Mouse (Mus musculus) adrenal gland, postnatal 25 days (tissue): Measurements from ENCODE around the gene Tlr13. TPM values are rescaled to one million over a fixed set of nuclear protein-coding genes. Genes with fewer than 3 reads are reported as not detected.

Experiments used
- DNase-seq: peaks from one replicate; pipeline ENCODE4 v3.0.0; 2021; ENCODE audit warnings: mixed read lengths
- long read RNA-seq: library from polyadenylated mRNA; stranded (forward); transcript quantifications from one replicate; pipeline ENCODE4 v2.0.0, GENCODE M21; 2021
- total RNA-seq: library from RNA; stranded (reverse); gene quantifications from 2 replicates; pipeline ENCODE4 v1.2.3, GENCODE M21; 2021

The Tlr13 gene
- 1.1 and 1.3 TPM in 2 replicates for total RNA-seq
- long read RNA-seq, result 0 reads

DNA sequence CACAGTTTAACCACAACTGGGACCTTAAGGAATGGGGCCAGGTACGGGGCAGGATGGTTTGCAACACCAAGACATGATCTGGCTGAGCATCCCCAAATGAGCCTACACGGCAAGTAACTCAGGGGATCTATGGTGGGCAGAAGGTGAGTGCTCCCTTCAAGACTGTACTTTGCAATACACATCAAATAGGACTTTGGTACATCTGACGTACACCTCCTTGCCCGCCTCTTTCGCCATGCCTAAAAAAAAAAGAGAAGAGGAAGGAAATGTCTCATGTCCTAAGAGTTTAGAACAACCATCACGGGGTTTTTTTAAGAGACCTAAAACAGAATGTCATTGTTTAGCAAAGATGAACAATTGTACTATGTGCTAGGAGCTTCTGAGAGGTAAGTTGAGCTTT, at the start of gene Tlr13:
Gene Tlr13, plus strand, starts transcription at position 269 of the 400 bp plus-strand sequence.
- no peak for DNase-seq

DNA sequence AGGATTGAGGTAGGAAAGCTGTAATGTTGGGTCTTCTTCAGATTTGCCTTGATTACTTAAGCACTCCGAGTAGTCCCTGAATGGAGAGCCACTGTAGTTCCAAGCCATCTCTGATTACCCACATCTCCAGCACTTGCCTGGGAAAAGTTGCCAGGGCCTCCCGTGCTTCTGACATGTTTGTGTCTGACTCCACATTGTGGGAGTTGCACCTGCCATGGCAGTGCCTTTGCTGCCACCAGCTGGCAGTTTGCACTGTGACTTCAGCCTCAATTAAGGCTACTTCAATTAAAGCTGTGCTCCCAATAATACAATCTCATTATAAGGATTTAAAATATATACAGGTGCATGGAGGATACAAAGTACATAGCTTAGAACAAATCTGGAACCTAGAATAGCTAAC, 37.5 kb upstream of the Tlr13 start:
- DNase-seq, result peak; percentile 30

DNA sequence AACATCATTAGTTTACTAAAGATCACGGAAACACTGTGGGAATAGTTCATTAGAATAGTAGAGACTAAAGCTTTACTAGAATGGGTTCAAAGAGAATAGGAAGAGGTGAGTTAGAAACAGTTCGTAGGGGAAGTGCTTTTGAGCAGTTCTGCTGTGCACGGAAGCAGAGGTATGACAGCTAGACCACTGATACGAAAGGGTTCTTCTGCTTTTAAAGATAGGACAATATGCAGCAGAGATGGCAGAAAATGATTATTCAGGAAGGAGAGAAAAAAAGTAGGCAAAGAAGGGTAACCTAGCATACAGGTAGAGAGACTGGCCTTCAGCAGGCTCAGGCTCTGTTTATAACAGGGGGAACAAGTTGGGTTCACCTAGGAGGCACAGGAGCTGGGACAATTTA, 29.1 kb upstream of the Tlr13 start:
- no peak for DNase-seq

DNA sequence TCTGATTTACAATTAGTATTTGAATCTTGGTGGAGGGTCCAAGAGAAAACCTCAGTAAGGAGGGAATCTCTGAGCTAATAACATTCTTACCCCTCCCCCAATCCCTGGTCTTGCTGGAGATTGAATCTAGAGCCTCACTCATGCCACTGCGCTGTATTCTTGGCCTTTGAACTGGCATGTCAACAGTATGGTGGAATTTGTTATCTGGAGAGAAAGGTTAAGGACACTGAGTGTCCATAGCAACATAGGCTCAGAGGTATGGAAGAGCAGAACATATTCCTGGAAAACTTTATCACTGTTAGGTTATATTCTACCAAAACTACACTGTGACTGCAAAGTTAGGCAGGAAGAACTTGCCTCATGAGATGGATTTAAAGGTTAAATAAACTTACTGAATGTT, 28.3 kb upstream of the Tlr13 start:
- DNase-seq, result no peak

DNA sequence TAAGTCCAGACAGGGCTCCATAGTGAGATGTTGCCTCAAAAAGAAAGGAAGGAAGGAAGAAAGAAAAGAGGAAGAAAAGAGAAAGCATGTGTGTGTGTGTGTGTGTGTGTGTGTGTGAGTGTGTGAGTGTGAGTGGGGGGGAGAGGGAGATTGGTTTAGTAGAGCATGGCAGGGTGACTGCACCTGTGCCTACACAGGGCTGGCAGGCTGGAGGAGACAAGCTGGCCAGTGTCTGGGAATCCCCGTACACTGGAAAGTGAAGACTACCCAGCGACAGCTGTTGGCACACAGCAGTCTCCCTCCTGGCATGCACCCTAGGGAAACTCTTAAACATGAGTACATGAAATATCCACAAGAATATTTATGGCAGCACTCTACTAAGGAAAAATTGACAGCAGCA, 20.2 kb upstream of the Tlr13 start:
- DNase-seq, result no peak

DNA sequence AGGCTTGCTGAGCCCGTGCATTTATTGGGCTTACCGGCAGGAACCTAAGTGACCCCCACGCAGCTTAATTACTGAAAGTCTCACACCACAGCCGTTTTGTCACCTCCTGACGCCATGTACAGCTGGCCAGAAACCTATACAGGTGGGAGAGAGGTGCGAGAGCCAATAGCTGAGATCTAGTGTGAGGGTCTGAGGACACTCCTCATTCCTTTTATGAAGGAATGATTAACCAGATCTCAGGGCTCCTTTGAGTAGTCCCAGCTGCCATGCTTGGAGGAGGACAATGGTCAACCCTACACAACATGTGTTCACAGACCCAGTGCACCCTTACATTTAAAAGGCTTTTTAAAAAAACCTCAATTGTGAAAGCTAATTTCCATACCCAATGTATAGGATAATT, 14.7 kb upstream of the Tlr13 start:
- DNase-seq, result no peak

DNA sequence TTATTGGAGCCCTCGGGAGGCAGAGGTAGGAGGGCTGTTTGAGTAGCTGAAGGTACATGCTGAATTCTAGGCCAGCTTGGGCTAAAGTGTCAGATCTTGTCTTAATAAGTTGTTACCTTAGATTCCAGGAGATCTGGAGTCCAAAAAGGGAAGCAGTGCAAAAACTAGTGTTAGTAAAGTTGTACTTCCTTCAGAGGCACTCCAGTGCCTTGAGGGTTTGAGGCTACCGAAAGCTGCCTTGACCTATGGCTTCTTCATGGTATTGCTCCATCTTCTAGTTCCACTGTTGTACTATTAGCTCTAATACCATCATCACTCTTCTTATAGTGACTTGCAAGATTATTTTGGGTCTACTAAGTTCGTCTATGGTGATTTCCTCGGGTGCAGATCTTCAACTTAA, 13.1 kb upstream of the Tlr13 start:
- DNase-seq, result no peak

DNA sequence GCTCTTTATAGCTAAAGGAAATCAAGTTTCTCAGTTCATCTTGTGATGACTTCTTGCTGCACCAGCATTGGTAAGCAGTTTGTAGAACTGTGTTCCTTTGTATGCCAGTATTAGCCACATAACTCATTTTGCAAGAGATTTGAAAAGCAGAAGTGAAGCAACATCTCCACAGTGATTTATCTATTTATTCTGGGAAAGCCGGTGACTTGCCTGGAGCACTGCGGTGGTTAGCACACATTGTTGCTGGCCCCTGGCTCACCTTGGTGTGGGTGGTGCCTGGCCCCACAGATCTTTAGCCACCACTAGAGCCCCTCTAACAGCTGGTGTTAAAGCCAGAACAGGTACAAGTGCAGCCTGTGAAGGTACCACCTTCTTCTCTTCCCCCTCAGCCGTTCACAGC, 8.1 kb upstream of the Tlr13 start:
- DNase-seq, result no peak

DNA sequence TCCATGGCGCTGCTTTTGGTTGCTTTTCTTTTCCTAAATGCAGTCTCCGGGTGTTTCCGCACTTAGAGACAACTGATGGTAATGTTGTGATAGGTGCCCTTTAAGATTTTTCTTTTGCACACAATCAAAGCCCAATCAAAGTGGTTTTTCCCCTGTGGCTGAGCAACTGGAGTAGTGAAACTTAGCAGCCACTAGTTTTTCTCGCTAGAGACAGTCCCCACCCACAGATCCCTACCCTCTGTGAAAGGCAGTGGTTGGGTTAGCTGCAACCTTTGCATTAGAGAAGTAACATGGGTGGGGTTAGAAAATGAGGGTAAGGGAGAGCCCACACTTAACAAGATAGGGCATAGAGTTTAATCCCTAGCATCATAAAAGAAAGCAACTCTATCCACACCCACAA, 7.5 kb upstream of the Tlr13 start:
- no peak for DNase-seq

DNA sequence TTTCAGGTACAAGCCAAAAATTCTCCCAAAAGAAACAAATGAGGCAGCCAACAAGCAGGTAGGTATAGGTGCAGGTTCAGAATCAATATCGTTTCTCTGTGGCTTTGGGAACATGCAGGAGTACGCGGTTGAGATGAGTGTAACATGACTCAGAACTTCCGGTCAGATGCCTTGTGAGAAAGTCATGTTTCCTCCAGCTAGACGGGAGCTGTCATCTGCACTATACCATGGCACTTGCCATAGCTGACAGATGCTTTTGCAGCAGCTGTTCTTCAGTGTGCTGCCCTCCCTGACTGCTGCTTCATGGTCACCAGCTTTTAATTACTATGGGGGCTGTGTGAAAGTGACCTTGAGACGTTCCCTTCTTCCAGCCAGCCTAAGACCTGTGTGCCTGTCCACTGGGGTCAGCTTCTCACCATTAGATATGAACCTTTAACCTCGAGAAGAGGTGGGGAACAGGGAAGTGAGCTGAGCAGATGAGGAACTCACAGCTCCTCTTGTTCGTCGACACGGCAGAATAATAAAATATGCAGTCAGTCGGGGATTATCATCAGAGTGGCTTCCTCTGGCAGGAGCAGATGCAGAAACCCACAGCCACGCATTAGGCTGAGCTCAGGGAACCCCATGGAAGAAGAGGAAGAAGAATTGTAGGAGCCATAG, 7.0 kb upstream of the Tlr13 start:
- no peak for DNase-seq

DNA sequence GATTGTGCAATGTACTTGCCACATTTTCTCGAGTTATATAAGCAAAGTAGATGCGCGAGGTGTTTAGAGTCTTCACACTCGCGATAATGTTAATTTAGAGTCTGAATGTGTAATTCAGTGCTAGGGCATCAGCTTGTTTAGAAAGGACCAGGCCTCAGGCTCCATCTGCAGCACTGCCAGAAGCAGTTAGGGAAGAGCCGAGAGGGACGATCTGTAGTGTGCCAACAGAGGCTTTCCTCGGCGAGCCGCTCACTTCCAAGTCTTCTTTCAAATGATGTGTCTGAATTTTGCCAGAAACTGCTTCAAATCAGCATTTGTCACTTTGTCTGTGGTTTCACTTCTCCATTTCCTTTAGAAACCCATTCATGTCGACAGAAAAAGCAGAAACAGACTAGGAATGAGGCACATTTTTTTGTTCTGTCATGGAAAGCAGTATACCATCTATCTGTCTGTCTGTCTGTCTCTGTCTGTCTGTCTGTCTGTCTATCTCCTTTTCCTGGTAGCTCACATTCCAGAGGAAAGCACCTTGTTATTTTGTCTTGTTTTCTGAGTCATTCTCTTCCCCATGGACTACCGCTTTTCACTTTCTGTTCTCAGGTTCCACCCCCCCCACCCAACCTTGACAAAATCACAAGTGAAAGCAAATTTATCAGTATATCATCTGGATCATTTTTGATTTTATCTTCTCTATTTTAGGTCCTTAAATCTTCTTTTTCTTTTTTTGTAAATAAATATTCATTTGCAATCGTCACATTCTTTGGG, 3.5 kb upstream of the Tlr13 start:
- DNase-seq, result no peak

DNA sequence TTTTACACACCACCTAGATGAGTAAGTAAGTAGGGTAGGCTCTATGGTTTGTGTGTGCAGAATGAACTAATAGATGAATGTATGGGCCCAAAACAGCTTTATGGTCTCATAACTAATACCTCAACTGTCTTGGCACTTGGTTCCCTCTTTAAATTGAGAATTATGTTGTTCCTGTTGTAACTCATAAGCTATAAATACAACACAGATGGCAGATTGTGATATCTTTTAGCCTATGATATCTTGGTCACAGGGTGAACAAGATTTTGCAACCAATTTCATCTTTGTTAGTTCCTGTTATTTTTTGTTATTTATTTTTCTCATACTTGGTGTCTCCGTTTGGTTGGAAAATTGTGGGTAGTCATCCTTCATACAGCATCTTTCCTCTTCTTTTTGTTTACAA, 5.2 kb downstream of the Tlr13 start:
- no peak for DNase-seq

DNA sequence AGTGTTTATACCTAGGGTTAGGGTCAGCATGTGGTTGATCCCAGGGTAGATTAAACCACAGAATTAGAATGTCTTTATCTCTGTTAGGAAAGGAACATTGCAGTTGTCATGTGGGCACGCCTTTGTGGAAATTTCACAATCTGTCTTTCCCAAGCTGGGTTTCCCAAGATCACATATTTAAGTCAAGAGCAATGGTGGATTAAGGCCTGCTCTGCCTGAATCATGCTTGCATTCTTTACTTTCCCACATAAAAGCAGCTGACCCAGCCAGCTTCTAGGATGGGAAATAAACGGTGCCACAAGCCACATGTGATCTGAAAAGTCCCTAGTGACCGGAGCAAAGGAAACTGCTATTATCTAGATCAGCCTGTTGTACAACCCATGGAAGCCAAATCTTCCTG, 6.5 kb downstream of the Tlr13 start:
- no peak for DNase-seq

DNA sequence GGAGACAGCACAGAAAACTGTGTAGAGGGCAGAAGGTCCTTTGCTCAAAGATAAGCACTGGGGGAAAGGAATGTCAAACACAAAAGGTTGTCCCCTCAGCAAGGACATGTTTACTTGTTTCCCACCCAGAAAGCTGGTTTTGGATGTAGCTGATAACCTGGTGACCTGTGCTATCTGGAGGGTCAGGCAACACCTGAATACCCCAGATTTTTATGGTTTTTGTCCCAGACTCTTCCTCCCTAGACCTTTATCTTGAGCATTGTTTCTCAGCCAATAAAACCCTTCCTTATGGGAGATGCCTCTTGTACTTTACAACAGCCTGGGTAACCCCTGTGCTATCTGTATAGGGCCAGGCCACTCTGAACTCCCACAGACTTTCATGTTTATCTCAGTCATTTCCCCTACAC, 11.2 kb downstream of the Tlr13 start:
- DNase-seq, result no peak

DNA sequence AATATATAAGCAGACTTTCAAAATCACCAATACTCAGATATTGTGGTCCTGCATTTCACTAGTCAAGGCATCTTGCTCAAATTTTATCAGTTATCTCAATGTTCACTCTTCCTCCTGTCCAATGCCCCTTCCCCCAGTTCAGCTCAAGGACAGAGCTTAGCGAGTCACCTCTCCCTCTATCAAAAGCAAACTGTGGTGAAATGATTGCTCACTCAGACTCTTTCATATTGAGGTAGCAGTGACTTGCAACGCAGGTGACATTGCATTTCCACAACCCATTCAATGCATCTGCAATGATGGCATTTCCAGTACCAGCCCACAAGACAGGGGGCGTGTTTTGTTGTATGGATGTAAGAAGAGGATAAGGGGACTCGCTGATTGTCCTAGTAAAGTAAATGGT, 12.9 kb downstream of the Tlr13 start:
- no peak for DNase-seq

DNA sequence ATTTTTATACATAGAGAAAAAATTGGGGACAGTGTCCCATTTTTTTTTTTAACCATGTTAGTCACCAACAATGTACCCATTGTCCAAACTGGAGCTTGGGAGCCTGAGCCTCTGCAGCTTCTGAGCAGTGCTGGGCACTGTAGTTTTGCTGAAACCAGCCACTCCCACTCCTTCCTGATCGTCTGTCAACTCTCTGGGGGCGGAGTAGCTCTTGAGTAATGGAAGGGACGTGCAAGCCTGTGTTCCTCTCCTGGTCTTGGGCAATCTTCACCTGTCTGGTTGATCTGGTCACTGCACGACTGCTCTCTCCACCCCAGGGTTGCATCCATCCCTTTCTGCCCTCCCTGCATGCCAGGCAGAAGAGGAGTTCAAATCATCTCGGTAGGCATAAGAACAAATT, 21.0 kb downstream of the Tlr13 start:
- no peak for DNase-seq

DNA sequence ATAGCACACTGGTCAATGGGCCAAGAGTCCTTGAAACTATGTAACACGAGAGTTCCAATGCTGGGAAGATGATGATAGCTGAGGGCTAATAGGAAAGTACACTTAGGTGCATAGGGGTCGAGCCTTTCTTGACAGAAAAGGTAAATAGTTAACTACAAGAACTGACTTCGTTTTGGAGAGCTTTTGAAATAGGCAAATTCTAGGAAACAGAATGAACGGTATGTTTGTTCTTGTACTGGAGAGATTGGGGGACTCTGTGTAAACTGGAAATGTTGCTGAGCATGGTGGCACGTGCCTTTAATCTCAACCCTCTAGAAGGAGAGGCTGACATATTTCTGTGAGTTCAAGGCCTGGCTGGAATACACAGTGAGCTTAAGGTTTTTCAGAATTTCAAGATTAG, 21.6 kb downstream of the Tlr13 start:
- no peak for DNase-seq

DNA sequence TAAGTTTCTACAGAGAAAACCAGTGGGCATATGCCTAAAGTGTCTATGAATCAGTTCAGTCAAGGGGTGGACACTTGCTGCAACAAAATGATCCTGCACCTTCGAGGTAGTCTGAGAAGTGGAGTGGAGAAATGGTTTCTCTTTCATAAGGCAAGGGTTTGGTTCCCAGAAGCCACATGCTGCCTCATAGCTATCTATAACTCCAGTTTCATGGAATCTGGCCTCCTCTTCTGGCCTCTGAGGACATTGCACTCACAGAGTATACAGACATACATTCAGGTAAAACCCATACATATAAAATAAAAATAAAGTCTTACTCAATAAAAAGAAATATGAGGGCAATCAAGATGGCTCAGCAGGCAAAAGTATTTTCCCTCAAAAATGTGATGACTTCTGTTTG, 22.1 kb downstream of the Tlr13 start:
- DNase-seq, result no peak

DNA sequence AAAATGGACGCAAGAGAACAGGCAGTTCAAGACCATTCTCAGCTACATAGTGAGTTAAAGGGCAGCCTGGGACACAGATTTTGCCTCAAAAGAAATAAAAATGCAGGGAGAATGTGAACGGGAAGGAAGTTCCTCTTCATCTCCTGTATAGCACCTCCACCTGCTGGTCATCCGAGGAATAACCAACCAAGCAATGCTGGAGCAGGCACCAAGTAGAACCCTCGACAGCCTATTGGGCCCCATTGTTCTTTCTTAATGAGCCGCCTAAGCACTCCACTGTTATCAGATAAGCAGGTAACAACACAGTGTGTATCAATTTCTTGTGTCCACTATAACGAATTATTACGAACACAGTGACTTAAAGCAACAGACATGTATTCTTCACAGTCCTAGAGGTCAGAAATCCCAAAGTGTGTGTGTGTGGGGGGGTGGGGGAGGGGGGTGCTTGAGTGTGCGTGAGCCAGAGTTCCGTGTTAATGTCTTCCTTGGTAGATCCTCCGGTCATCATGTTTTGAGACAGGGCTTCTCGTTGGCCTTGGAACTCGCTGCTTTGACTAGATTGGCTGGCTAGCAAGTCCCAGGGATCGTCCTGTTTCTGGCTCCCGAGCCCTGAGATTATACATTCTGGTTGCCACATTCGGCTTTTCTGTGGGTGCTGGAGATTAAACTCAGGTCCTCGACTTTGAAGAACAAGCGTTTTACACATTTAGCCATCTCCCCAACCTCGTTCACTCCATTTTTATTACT, 28.3 kb downstream of the Tlr13 start:
- DNase-seq, result peak; percentile 62

DNA sequence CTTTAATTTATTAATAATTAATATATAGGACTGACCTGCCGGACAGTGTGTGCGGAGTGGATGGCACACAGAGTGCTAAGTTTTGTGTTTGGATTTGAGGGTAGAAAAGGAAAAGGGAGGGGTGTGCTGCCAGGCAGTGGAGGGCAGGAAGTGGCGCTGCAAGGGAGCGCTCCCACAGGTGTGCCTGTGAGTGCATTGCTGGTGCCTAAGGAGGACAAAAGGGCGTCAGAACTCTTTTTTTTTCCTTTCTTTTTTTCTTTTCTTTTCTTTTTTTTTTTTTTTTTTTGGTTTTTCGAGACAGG, 28.8 kb downstream of the Tlr13 start:
- no peak for DNase-seq

DNA sequence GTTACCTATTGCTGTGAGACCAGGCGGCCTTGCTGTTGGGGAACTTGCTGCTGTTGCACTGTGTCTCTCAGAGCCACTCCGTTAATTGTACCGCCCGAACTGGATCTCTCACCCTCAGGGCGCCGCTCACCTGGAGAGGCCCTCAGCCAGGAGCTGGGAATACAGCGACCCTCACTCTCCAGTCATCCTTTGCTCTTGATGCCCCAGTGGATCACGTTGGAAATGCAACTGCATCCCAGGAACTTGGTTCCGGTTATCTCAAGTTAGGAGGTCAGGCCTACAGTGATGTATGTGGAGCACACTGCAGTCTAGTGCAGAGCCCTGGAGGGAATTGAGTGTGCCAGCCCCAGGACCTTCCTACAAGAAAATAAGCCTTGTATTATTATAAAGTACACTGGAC, 33.3 kb downstream of the Tlr13 start:
- no peak for DNase-seq

DNA sequence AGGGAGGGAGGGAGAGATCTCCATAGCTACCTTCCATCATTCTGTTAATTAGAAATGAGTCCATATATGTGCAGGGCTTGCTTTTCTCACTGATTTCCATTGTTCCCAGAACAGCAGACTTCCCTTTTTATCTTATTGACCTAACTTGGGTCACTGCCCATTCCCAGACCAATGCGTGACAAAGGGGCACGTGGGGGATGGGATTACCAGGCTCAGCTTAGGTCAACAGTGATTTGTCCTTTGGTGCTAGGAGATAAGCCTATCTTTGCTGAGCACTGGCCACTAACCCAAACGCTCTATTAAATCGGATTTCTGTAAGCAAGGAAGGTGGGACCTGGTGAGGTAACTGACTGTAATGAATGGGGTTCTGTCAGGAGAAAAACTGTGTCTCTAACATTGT, 41.3 kb downstream of the Tlr13 start:
- no peak for DNase-seq

DNA sequence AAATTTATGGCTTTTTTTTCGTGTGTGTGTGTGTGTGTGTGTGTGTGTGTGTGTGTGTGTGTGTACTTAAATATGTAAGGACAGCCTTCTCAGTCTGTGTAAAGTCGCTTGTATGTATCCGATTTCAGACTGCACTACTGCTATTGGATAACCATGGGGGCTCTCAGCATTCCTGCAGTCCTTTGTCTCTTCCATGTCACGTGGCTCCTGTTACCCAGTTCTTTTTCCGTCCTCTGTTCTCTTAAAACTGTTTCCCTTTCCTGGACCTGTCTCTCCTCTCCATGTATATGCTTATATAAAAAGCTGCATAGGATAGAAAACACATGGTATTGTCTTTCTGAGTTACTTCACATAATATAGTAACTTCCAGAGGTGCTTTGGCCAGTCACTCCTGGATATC, 42.7 kb downstream of the Tlr13 start:
- no peak for DNase-seq
